Mouse (Mus musculus): Measurements from ENCODE around the gene Lat2.

DNA sequence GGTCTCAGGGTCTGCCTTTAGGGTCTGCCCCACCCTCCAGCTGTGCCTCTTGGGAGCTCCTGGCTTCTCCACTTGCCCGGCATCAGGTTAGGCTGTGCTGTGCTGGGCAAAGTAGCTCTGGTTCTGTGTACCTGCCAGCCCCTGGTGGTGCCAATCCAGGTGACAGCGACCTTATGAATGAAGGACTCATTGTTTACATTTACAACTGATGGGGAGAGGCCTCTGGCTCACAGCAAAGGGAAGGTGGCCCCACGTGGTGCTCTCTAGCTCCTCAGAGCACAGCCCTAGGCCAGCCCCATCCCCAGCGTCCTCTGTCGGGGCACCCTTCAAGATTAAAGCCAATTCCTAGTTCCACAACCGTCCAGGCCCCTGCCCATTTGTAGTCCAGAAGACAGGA lies 64.0 kb downstream of the Lat2 start:
- TF ChIP-seq CTCF (IDR thresholded peaks at IDR 0.05; ENCODE audit: low read depth) (no peak), EP300 (IDR thresholded peaks at IDR 0.05; ENCODE audit: low read depth) (no peak)
